Mouse (Mus musculus) testis, adult 2 months (tissue): ENCODE data around the gene Rasa3.

Experiments
- CTCF ChIP-seq: fragments of 200-500 bp; IDR thresholded peaks from 2 replicates; pipeline ENCODE4 v1.5.1; 2012; ENCODE audit warnings: low read depth, mild to moderate bottlenecking, inconsistent platforms, low read length, moderate library complexity; ENCODE audit not compliant: control insufficient read depth, insufficient read depth, insufficient replicate concordance
- POLR2A ChIP-seq: fragments of 200-500 bp; IDR thresholded peaks from 2 replicates; pipeline ENCODE4 v1.6.1; 2012; ENCODE audit warnings: low read depth, mild to moderate bottlenecking, inconsistent platforms, low read length, moderate library complexity; ENCODE audit not compliant: control insufficient read depth

DNA sequence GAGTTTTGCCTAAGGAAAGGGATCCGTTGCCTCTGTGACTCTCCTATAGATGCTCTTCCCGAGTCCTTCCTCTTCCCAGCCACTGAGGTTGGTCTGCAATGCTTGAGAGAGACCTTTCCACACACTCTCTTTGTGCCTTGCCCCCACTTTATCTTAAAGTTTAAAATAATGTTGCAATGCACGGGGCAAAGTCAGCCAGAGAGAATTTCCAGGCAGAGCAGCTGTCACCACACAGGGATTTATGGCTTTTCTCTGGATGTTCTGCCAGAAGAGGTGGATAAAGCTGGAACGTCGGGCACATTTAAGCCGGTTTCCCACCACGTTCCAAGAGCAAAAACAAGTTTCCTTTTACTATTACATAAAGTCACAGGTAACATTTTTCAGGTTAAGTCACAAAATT is 156.0 kb downstream of the Rasa3 start:
- TF ChIP-seq CTCF = no peak
- TF ChIP-seq POLR2A = no peak
